Mouse (Mus musculus): ENCODE results near the gene Anapc16. TPM values are rescaled to one million over a fixed set of nuclear protein-coding genes. Genes with fewer than 3 reads are reported as not detected.
A peak's percentile ranks its signal among the peaks of the same experiment; 100 is the strongest.

Gene Anapc16
- total and polyA plus RNA-seq, 3 experiments = 53.7 to 61.5 TPM; not detected in 1

GRCm38 (mm10) chr10:59943421-59943989 is 59.4 kb downstream of the Anapc16 start:
- peak overlapping the region; percentile 17 to 29; a peak in 3 of 4 replicates for H3K4me3 ChIP-seq (ENCODE audit: control insufficient read depth in 1 of 2, insufficient read depth in 1 of 2, low read depth in 2 of 2, low read length in 2 of 2)
- peaks cover 17 to 30% of the 10 kb centered on the region in 2 experiments for H3K4me1 ChIP-seq (ENCODE audit: control insufficient read depth in 1 of 2, insufficient read depth in 2 of 2, low read length in 2 of 2)
- peaks cover 0 to 15% of the 10 kb centered on the region in 2 experiments; a peak in 2 of 4 replicates for H3K36me3 ChIP-seq (ENCODE audit: control insufficient read depth in 1 of 2, insufficient read depth in 2 of 2, low read length in 2 of 2)
- DNase-seq (ENCODE audit: low read depth, low spot score) = peak; percentile 95
- no peaks in the 10 kb centered on the region for H3K27me3 ChIP-seq (ENCODE audit: control insufficient read depth in 1 of 2, insufficient read depth in 2 of 2, low read length in 2 of 2)
- no peaks in the 10 kb centered on the region for H3K9me3 ChIP-seq (replicated peaks; ENCODE audit: insufficient read depth, low read length)
- H3K79me2 ChIP-seq (ENCODE audit: control insufficient read depth, insufficient read depth, low read length, poor library complexity) = no peaks in the 10 kb centered on the region
- peak overlapping the region; percentile 40 for H3K9ac ChIP-seq (ENCODE audit: control insufficient read depth, low read depth, low read length, poor library complexity, severe bottlenecking)
- TF ChIP-seq HCFC1 (IDR thresholded peaks at IDR 0.05; ENCODE audit: low read depth, low read length) (peak; percentile 27; the same call in 1 of the 2 replicates), RAD21 (IDR thresholded peaks at IDR 0.05; ENCODE audit: low read depth, low read length) (no peak), SMC3 (IDR thresholded peaks at IDR 0.05; ENCODE audit: low read depth, low read length) (no peak), TAL1 (IDR thresholded peaks at IDR 0.05; ENCODE audit: low read length) (peak; percentile 71), ZMIZ1 (IDR thresholded peaks at IDR 0.05; ENCODE audit: low read depth, low read length) (no peak), USF1 (IDR thresholded peaks at IDR 0.05; ENCODE audit: low read depth, low read length) (no peak), UBTF (IDR thresholded peaks at IDR 0.05; ENCODE audit: borderline replicate concordance, insufficient read depth, low read depth, low read length) (no peak), ZNF384 (IDR thresholded peaks at IDR 0.05; ENCODE audit: low read depth, low read length) (no peak), MXI1 (IDR thresholded peaks at IDR 0.05; ENCODE audit: low read depth, low read length) (peak; percentile 76; the same call in 1 of the 2 replicates), USF2 (IDR thresholded peaks at IDR 0.05; ENCODE audit: borderline replicate concordance in 1 of 2, insufficient read depth in 1 of 2, low read depth in 1 of 2, low read length in 2 of 2) (no peak), GATA1 (IDR thresholded peaks at IDR 0.05; ENCODE audit: low read depth, low read length) (peak; percentile 63; the same call in 1 of the 2 replicates), MAFK (IDR thresholded peaks at IDR 0.05; ENCODE audit: borderline replicate concordance, low read depth, low read length) (peak; percentile 44; the same call in 1 of the 2 replicates), MAZ (IDR thresholded peaks at IDR 0.05; ENCODE audit: low read depth, low read length) (no peak), ELF1 (IDR thresholded peaks at IDR 0.05; ENCODE audit: low read depth, low read length) (peak; percentile 75; the same call in 1 of the 2 replicates), POLR2AphosphoS5 (IDR thresholded peaks at IDR 0.05; ENCODE audit: borderline replicate concordance, low read depth, low read length) (no peak), EP300 (IDR thresholded peaks at IDR 0.05; ENCODE audit: low read depth in 1 of 2, low read length in 2 of 2) (peak; percentile 75 to 79), MAX (IDR thresholded peaks at IDR 0.05; ENCODE audit: low read length) (0 out of 2 replicates have a peak, but pooled peaks have one; percentile 57), GABPA (IDR thresholded peaks at IDR 0.05; ENCODE audit: low read depth, low read length) (peak; percentile 63), ETS1 (IDR thresholded peaks at IDR 0.05; ENCODE audit: low read depth, low read length) (peak; percentile 99), SIN3A (IDR thresholded peaks at IDR 0.05; ENCODE audit: low read length) (peak; percentile 83), NELFE (IDR thresholded peaks at IDR 0.05; ENCODE audit: low read depth, low read length) (no peak), MEF2A (IDR thresholded peaks at IDR 0.05; ENCODE audit: extremely low read depth, insufficient replicate concordance, low read depth, low read length, poor library complexity, severe bottlenecking) (no peak), CHD2 (IDR thresholded peaks at IDR 0.05; ENCODE audit: low read length) (no peak), BHLHE40 (IDR thresholded peaks at IDR 0.05; ENCODE audit: borderline replicate concordance, low read depth, low read length) (peak; percentile 56; the same call in 1 of the 2 replicates), POLR2A (IDR thresholded peaks at IDR 0.05; ENCODE audit: control insufficient read depth in 1 of 2, insufficient read depth in 1 of 2, low read depth in 1 of 2, low read length in 2 of 2, poor library complexity in 1 of 2) (no peak), E2F4 (IDR thresholded peaks at IDR 0.05; ENCODE audit: borderline replicate concordance, low read depth, low read length) (no peak), KAT2A (conservative IDR thresholded peaks at IDR 0.05; ENCODE audit: low read depth, low read length) (no peak), NRF1 (IDR thresholded peaks at IDR 0.05; ENCODE audit: insufficient read depth, low read depth, low read length, poor library complexity, severe bottlenecking) (0 out of 2 replicates have a peak, but pooled peaks have one; percentile 11), TCF12 (IDR thresholded peaks at IDR 0.05; ENCODE audit: low read depth, low read length) (peak; percentile 81), ZC3H11A (IDR thresholded peaks at IDR 0.05; ENCODE audit: low read depth, low read length) (no peak), RCOR1 (IDR thresholded peaks at IDR 0.05; ENCODE audit: low read depth, low read length) (peak; percentile 55), ZKSCAN1 (IDR thresholded peaks at IDR 0.05; ENCODE audit: low read depth, low read length) (no peak), JUND (IDR thresholded peaks at IDR 0.05; ENCODE audit: low read depth, low read length) (no peak), MYB (IDR thresholded peaks at IDR 0.05; ENCODE audit: low read depth, low read length) (peak; percentile 40; the same call in 1 of the 2 replicates), CHD1 (IDR thresholded peaks at IDR 0.05; ENCODE audit: low read depth, low read length) (no peak), CTCF (IDR thresholded peaks at IDR 0.05 in 2 of 3, conservative IDR thresholded peaks at IDR 0.05 in 1 of 3; ENCODE audit: control insufficient read depth in 1 of 3, insufficient read depth in 1 of 3, low read depth in 2 of 3, low read length in 3 of 3, poor library complexity in 1 of 3, severe bottlenecking in 1 of 3) (no peak)
- H3K27ac ChIP-seq (ENCODE audit: control insufficient read depth, low read depth, low read length) = peak overlapping the region; percentile 72

Measured in MEL (cell line).